In the genomic region with DNA sequence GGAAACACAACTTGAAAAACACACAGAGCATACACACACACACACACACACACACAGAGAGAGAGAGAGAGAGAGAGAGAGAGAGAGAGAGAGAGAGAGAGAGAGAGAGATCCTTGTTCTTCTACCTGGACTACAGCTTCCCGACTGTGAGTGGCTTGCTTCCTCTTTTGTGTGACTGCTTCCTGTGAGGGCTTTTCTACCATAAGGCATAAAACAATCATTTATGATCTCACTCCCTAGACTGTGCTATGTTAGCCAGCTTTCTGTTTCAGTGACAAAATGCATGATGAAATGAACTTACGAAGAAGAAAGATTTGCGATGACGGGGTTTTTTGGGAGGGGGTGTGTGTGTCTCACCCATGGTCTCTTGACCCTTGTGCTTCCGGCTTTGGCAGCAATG, we compare ENCODE assay signal across 20 mouse cellular contexts. TPM values are rescaled to one million over a fixed set of nuclear protein-coding genes. Genes with fewer than 3 reads are reported as not detected.
DNase-seq lines count a peak whose midpoint lies in the region; TF ChIP-seq lines count a peak whose summit lies in the region.
"Had no signal": no experiment of that assay in that cellular context is flagged by ENCODE, and none has a peak within 500 bp of the region (broad histone marks: within the 10 kb centered on the region; RNA-seq: fewer than 3 reads in every experiment).

No protein-coding gene starts in this region.

- no peak for TF ChIP-seq EP300 in MEL (IDR thresholded peaks at IDR 0.05; ENCODE audit: low read depth in 1 of 2, low read length in 2 of 2)

- no peak overlapping the region for H3K9ac ChIP-seq in MEL (ENCODE audit: control insufficient read depth, low read depth, low read length, poor library complexity, severe bottlenecking)
- H3K9ac ChIP-seq: forebrain, embryonic 13.5 days; forebrain, postnatal 0 days; heart, embryonic 12.5 days; hindbrain, embryonic 15.5 days had no signal

- no peak for TF ChIP-seq POLR2A in MEL (IDR thresholded peaks at IDR 0.05; ENCODE audit: control insufficient read depth in 1 of 2, insufficient read depth in 1 of 2, low read depth in 1 of 2, low read length in 2 of 2, poor library complexity in 1 of 2)

- H3K36me3 ChIP-seq in MEL (ENCODE audit: control insufficient read depth in 1 of 2, insufficient read depth in 2 of 2, low read length in 2 of 2) (no peaks in the 10 kb centered on the region), macrophage (ENCODE audit: inconsistent target) (no peaks in the 10 kb centered on the region)
- H3K36me3 ChIP-seq: embryonic facial prominence, embryonic 10.5 days; heart, embryonic 12.5 days; hindbrain, embryonic 15.5 days had no signal

- H3K79me2 ChIP-seq in MEL (ENCODE audit: control insufficient read depth, insufficient read depth, low read length, poor library complexity) (no peaks in the 10 kb centered on the region), macrophage (ENCODE audit: inconsistent target) (no peaks in the 10 kb centered on the region)

- TF ChIP-seq RAD21 in MEL (IDR thresholded peaks at IDR 0.05; ENCODE audit: low read depth, low read length): no peak

- TF ChIP-seq CTCF in MEL (IDR thresholded peaks at IDR 0.05 in 2 of 3, conservative IDR thresholded peaks at IDR 0.05 in 1 of 3; ENCODE audit: control insufficient read depth in 1 of 3, insufficient read depth in 1 of 3, low read depth in 2 of 3, low read length in 3 of 3, poor library complexity in 1 of 3, severe bottlenecking in 1 of 3): no peak

- WGBS in macrophage (ENCODE audit: missing documents): 44% methylated on average over 4 of the region's 5 CpGs

- DNase-seq in spleen, postnatal 36 days (ENCODE audit: low spot score in 2 of 2): peak; percentile 38 to 53
- DNase-seq in spleen, postnatal 4 days (ENCODE audit: low spot score in 2 of 2): no peak
- peak; percentile 18 for DNase-seq in MEL (ENCODE audit: low read depth, low spot score)
- DNase-seq in embryo, embryonic 10.5 days (ENCODE audit: low spot score): no peak
- DNase-seq in lung, postnatal 25 days (ENCODE audit: low spot score): no peak
- no peak for DNase-seq in right cerebral cortex, postnatal 4 days
- DNase-seq: adrenal gland, postnatal 10 days; cerebellum, adult 11-12 months; cerebellum, adult 9-11 months; cerebellum, postnatal 36 days; forebrain, postnatal 0 days; gastrocnemius, postnatal 14 days had no signal

- H3K4me3 ChIP-seq in MEL (ENCODE audit: control insufficient read depth in 1 of 2, insufficient read depth in 1 of 2, low read depth in 2 of 2, low read length in 2 of 2) (no peak overlapping the region), macrophage (ENCODE audit: inconsistent target) (no peak overlapping the region)
- H3K4me3 ChIP-seq: embryonic facial prominence, embryonic 10.5 days; forebrain, embryonic 13.5 days; heart, embryonic 12.5 days; hindbrain, embryonic 15.5 days had no signal

- H3K27me3 ChIP-seq in MEL (ENCODE audit: control insufficient read depth in 1 of 2, insufficient read depth in 2 of 2, low read length in 2 of 2): no peaks in the 10 kb centered on the region; a peak in 2 of 4 replicates
- H3K27me3 ChIP-seq: forebrain, embryonic 13.5 days; hindbrain, embryonic 15.5 days had no signal

- no peaks in the 10 kb centered on the region for H3K9me3 ChIP-seq in MEL (replicated peaks; ENCODE audit: insufficient read depth, low read length)
- H3K9me3 ChIP-seq: forebrain, embryonic 13.5 days; hindbrain, embryonic 15.5 days had no signal

- no peak overlapping the region for H3K27ac ChIP-seq in MEL (ENCODE audit: control insufficient read depth, low read depth, low read length)
- peak overlapping the region; percentile 33; the same call in 1 of the 2 replicates for H3K27ac ChIP-seq in macrophage
- H3K27ac ChIP-seq: embryonic facial prominence, embryonic 10.5 days; forebrain, embryonic 13.5 days; hindbrain, embryonic 15.5 days had no signal

- 0 out of 4 replicates have a peak, but pooled peaks cover 0 to 5% of the 10 kb centered on the region in 2 experiments for H3K4me1 ChIP-seq in MEL (ENCODE audit: control insufficient read depth in 1 of 2, insufficient read depth in 2 of 2, low read length in 2 of 2)
- H3K4me1 ChIP-seq: heart, embryonic 12.5 days had no signal

TF ChIP-seq in MEL, 35 proteins besides CTCF, POLR2A, EP300 and RAD21:
- TF ChIP-seq MAX (IDR thresholded peaks at IDR 0.05; ENCODE audit: low read length) (no peak), ZC3H11A (IDR thresholded peaks at IDR 0.05; ENCODE audit: low read depth, low read length) (no peak), NRF1 (IDR thresholded peaks at IDR 0.05; ENCODE audit: insufficient read depth, low read depth, low read length, poor library complexity, severe bottlenecking) (no peak), USF1 (IDR thresholded peaks at IDR 0.05; ENCODE audit: low read depth, low read length) (no peak), JUND (IDR thresholded peaks at IDR 0.05; ENCODE audit: low read depth, low read length) (0 out of 2 replicates have a peak, but pooled peaks have one; percentile 29)

RNA-seq across cellular contexts. Expression of a gene that starts 3.0 kb away (rescaled TPM):
- total RNA-seq in MEL (2012; rRNA removed): not detected in 2 replicates
- polyA plus RNA-seq in MEL (2012; ENCODE audit: insufficient read depth in 1 of 2, insufficient read length in 2 of 2, low read depth in 1 of 2, low replicate concordance in 2 of 2, missing spikeins in 1 of 2): not detected
- 1 to 10 TPM in 2 of 26 experiments, under 1 TPM in 4, not detected in 20; 0.21 to 1.2 (median 0.73) TPM for total RNA-seq in macrophage (2018; cell fraction: chromatin; rRNA removed)
- total RNA-seq in macrophage (2018; cell fraction: cytosol; rRNA removed): under 1 TPM in 20 of 26 experiments, not detected in 6; 0.07 to 0.68 (median 0.23) TPM
- under 1 TPM in 5 of 26 experiments, not detected in 21; 0.28 to 0.92 (median 0.40) TPM for total RNA-seq in macrophage (2018; cell fraction: nucleus; rRNA removed)
- polyA plus RNA-seq in macrophage (2018): 0.33 to 0.56 TPM in 2 of 3 replicates, not detected in the other
- total RNA-seq: gastrocnemius, adult 18-20 months; gastrocnemius, postnatal 14 days; heart, adult 8-10 months; heart, postnatal 25 days had no signal
- polyA plus RNA-seq: heart, embryonic 12.5 days had no signal

Comparison
In these comparisons a context has a peak if more than half of its experiments do, and no peak if none do; other contexts are left out.
1. DNase-seq: peak in spleen, postnatal 36 days (2 of 2) and MEL (single experiment); none in spleen, postnatal 4 days (0 of 2), embryo, embryonic 10.5 days (single experiment), lung, postnatal 25 days (single experiment) and right cerebral cortex, postnatal 4 days (single experiment).